Mouse (Mus musculus): ENCODE data around the gene Apba3. TPM values are rescaled to one million over a fixed set of nuclear protein-coding genes. Genes with fewer than 3 reads are reported as not detected.

The Apba3 gene
- polyA plus RNA-seq, 1 experiment from 2014 or later = 45.4 TPM

- 87% methylated on average over 16 of the region's 16 CpGs for WGBS
- Histone ChIP-seq H3K27me3 (replicated peaks) (no peaks in the 10 kb centered on the region), H3K4me1 (peaks cover 39% of the 10 kb centered on the region), H3K36me3 (peaks cover 73% of the 10 kb centered on the region), H3K9me3 (no peaks in the 10 kb centered on the region), H3K4me3 (no peak overlapping the region), H3K4me2 (no peak overlapping the region), H3K9ac (no peak overlapping the region), H3K27ac (replicated peaks) (no peak overlapping the region)
- no peak for ATAC-seq (ENCODE audit: extremely low read depth, insufficient number of reproducible peaks, low FRiP score, low TSS enrichment)
These were observed 48.8 kb downstream of the Apba3 start for GRCm38 (mm10) chr10:81315587-81315986.

- H3K9me3 ChIP-seq = no peaks in the 10 kb centered on the region
- H3K4me1 ChIP-seq = peaks cover 40% of the 10 kb centered on the region
- peak overlapping the region; percentile 34 for H3K4me3 ChIP-seq
- 40% methylated on average over 16 of the region's 16 CpGs for WGBS
- H3K36me3 ChIP-seq = peaks cover 64% of the 10 kb centered on the region
- H3K9ac ChIP-seq = peak overlapping the region; percentile 76
- no peak for ATAC-seq (ENCODE audit: extremely low read depth, insufficient number of reproducible peaks, low FRiP score, low TSS enrichment)
- H3K27ac ChIP-seq (replicated peaks) = 0 out of 2 replicates have a peak overlapping the region, but pooled peaks have one; percentile 29
- peak overlapping the region; percentile 64 for H3K4me2 ChIP-seq
- H3K27me3 ChIP-seq (replicated peaks) = no peaks in the 10 kb centered on the region
These were observed 49.7 kb downstream of the Apba3 start for GRCm38 (mm10) chr10:81316338-81317060.

GRCm38 (mm10) chr10:81317273-81317672 lies 50.5 kb downstream of the Apba3 start:
- 11% methylated on average over 20 of the region's 20 CpGs for WGBS
- Histone ChIP-seq H3K4me2 (peak overlapping the region; percentile 64), H3K4me3 (peak overlapping the region; percentile 34), H3K9me3 (no peaks in the 10 kb centered on the region), H3K27me3 (replicated peaks) (no peaks in the 10 kb centered on the region), H3K27ac (replicated peaks) (no peak overlapping the region; the same call in 1 of the 2 replicates), H3K36me3 (peaks cover 58% of the 10 kb centered on the region), H3K4me1 (peaks cover 47% of the 10 kb centered on the region), H3K9ac (peak overlapping the region; percentile 76)
- no peak for ATAC-seq (ENCODE audit: extremely low read depth, insufficient number of reproducible peaks, low FRiP score, low TSS enrichment)

GRCm38 (mm10) chr10:81318589-81319329 lies 52.0 kb downstream of the Apba3 start:
- peak overlapping the region; percentile 99 for H3K4me3 ChIP-seq
- 87% methylated on average over 13 of the region's 13 CpGs for WGBS
- H3K36me3 ChIP-seq = peaks cover 58% of the 10 kb centered on the region
- H3K27ac ChIP-seq (replicated peaks) = peak overlapping the region; percentile 89; the same call in 1 of the 2 replicates
- H3K4me2 ChIP-seq = peak overlapping the region; percentile 94
- peak overlapping the region; percentile 82 for H3K9ac ChIP-seq
- no peaks in the 10 kb centered on the region for H3K9me3 ChIP-seq
- H3K4me1 ChIP-seq = peaks cover 52% of the 10 kb centered on the region
- no peaks in the 10 kb centered on the region for H3K27me3 ChIP-seq (replicated peaks)
- no peak for ATAC-seq (ENCODE audit: extremely low read depth, insufficient number of reproducible peaks, low FRiP score, low TSS enrichment)

- ATAC-seq (ENCODE audit: extremely low read depth, insufficient number of reproducible peaks, low FRiP score, low TSS enrichment) = no peak
- peak overlapping the region; percentile 99 for H3K4me3 ChIP-seq
- WGBS = 32% methylated on average over 8 of the region's 8 CpGs
These were observed 52.6 kb downstream of the Apba3 start for GRCm38 (mm10) chr10:81319330-81319699.

GRCm38 (mm10) chr10:81319741-81320549 lies 53.2 kb downstream of the Apba3 start:
- no peaks in the 10 kb centered on the region for H3K9me3 ChIP-seq
- no peaks in the 10 kb centered on the region for H3K27me3 ChIP-seq (replicated peaks)
- peak overlapping the region; percentile 89 for H3K27ac ChIP-seq (replicated peaks)
- H3K4me2 ChIP-seq = peak overlapping the region; percentile 94
- peak overlapping the region; percentile 82 for H3K9ac ChIP-seq
- ATAC-seq (ENCODE audit: extremely low read depth, insufficient number of reproducible peaks, low FRiP score, low TSS enrichment) = peak; percentile 74
- H3K36me3 ChIP-seq = peaks cover 58% of the 10 kb centered on the region
- peaks cover 52% of the 10 kb centered on the region for H3K4me1 ChIP-seq
- WGBS = 2% methylated on average over 38 of the region's 38 CpGs
- H3K4me3 ChIP-seq = peak overlapping the region; percentile 99

More at GRCm38 (mm10) chr10:81319330-81319699, 52.6 kb downstream of the Apba3 start:
- no peaks in the 10 kb centered on the region for H3K9me3 ChIP-seq
- H3K36me3 ChIP-seq = peaks cover 58% of the 10 kb centered on the region
- no peaks in the 10 kb centered on the region for H3K27me3 ChIP-seq (replicated peaks)
- H3K9ac ChIP-seq = peak overlapping the region; percentile 82
- H3K27ac ChIP-seq (replicated peaks) = peak overlapping the region; percentile 89
- peaks cover 52% of the 10 kb centered on the region for H3K4me1 ChIP-seq
- H3K4me2 ChIP-seq = peak overlapping the region; percentile 94

GRCm38 (mm10) chr10:81320550-81321347 lies 54.0 kb downstream of the Apba3 start, which contains the start of gene Cactin:
Gene Cactin (plus strand): TSS chr10:81321103.
- Histone ChIP-seq H3K27me3 (replicated peaks) (no peaks in the 10 kb centered on the region), H3K4me3 (peak within 1 kb of the TSS; percentile 99), H3K9ac (peak within 1 kb of the TSS; percentile 96), H3K27ac (replicated peaks) (peak within 1 kb of the TSS; percentile 89), H3K4me2 (peak within 1 kb of the TSS; percentile 94), H3K36me3 (peaks cover 58% of the 10 kb centered on the region), H3K9me3 (no peaks in the 10 kb centered on the region), H3K4me1 (peaks cover 52% of the 10 kb centered on the region)
- ATAC-seq (ENCODE audit: extremely low read depth, insufficient number of reproducible peaks, low FRiP score, low TSS enrichment) = peak; percentile 88
- WGBS = under 1% methylated on average over 68 of the region's 68 CpGs

GRCm38 (mm10) chr10:81321436-81321835 lies 54.7 kb downstream of the Apba3 start:
- Histone ChIP-seq H3K9ac (peak overlapping the region; percentile 96), H3K36me3 (peaks cover 58% of the 10 kb centered on the region), H3K4me3 (peak overlapping the region; percentile 99), H3K9me3 (no peaks in the 10 kb centered on the region), H3K27me3 (replicated peaks) (no peaks in the 10 kb centered on the region), H3K4me1 (peaks cover 53% of the 10 kb centered on the region), H3K4me2 (peak overlapping the region; percentile 94), H3K27ac (replicated peaks) (peak overlapping the region; percentile 89)
- 2% methylated on average over 20 of the region's 20 CpGs for WGBS
- ATAC-seq (ENCODE audit: extremely low read depth, insufficient number of reproducible peaks, low FRiP score, low TSS enrichment) = no peak

- Histone ChIP-seq H3K4me1 (peaks cover 52% of the 10 kb centered on the region), H3K9me3 (no peaks in the 10 kb centered on the region), H3K27ac (replicated peaks) (no peak overlapping the region), H3K4me3 (peak overlapping the region; percentile 99), H3K4me2 (peak overlapping the region; percentile 94), H3K36me3 (peaks cover 67% of the 10 kb centered on the region), H3K9ac (peak overlapping the region; percentile 96), H3K27me3 (replicated peaks) (no peaks in the 10 kb centered on the region)
- ATAC-seq (ENCODE audit: extremely low read depth, insufficient number of reproducible peaks, low FRiP score, low TSS enrichment) = no peak
- 91% methylated on average over 27 of the region's 27 CpGs for WGBS
These were observed 55.7 kb downstream of the Apba3 start for GRCm38 (mm10) chr10:81322444-81322843.
